Mouse (Mus musculus): ENCODE data around the gene Efcab5. TPM values are rescaled to one million over a fixed set of nuclear protein-coding genes. Genes with fewer than 3 reads are reported as not detected.
"Not testable (repeated sequence)": the region's sequence is repeated elsewhere in the genome, so short reads cannot be mapped to it uniquely, and the experiment has no call there.

Efcab5 gene
- polyA plus RNA-seq, 1 experiment from 2014 or later: 0.21 TPM

DNA sequence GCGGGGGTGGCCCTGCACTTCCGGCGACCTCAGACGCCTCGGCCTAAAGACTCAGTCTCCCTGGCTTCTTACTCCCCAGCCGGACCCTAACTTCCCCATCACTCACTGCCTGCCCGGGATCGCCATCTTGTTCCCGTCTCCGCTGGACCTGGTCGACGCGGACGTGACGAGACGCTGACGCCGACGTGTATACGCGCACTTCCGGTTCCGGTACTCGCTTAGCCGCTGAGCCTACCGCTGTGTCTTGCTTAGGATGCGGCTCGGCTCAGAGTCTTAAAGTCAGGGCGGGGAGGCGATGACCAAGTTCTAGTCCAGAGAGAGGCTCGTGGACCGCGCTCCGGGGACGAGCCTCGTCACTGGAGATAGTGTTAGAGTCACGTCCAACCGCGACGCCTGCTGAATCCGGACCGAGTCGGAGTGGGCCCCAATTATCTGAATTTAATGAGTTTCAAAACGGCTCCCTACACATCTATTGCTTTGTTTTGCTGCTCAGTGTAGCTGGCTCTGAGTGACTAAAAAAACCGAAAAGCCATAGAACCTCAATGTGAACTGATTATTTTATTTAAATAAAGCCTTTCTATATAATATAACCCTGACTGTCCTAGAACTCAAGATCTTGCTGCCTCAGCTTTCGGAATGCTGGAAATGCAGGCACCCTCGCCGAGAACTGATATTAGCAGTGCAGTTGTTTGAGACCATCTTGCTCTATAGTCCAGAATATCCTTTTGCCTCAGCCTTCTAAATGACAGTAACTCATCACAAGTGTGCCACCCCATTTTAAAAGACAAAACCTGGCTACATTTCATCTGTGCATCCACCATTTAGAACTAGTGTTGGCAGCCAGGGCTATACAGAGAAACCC lies 110.3 kb downstream of the Efcab5 start, which contains the start of gene Nsrp1:
Gene Nsrp1 (minus strand): TSS at position 163 of the 862 bp plus-strand sequence.
- ATAC-seq (ENCODE audit: insufficient read depth, low FRiP score, low TSS enrichment) (peak; percentile 97), DNase-seq (ENCODE audit: low spot score) (peak; percentile 94)
- Histone ChIP-seq H3K4me2 (ENCODE audit: low read depth) (peak within 1 kb of the TSS; percentile 47), H3K4me1 (ENCODE audit: control insufficient read depth, insufficient read depth, low read length) (peaks cover 3% of the 10 kb centered on the region; the same call in 1 of the 2 replicates), H3K27ac (ENCODE audit: low read depth, low read length) (peak within 1 kb of the TSS; percentile 72), H3K4me3 (ENCODE audit: low read depth, low read length) (peak within 1 kb of the TSS; percentile 68), H3K9ac (ENCODE audit: low read length) (peak within 1 kb of the TSS; percentile 70), H3K27me3 (ENCODE audit: control insufficient read depth, insufficient read depth, low read length) (no peaks in the 10 kb centered on the region), H3K36me3 (ENCODE audit: control insufficient read depth, insufficient read depth, low read length) (no peaks in the 10 kb centered on the region), H3K9me3 (ENCODE audit: control insufficient read depth, low read length) (no peaks in the 10 kb centered on the region)
- WGBS: 4% methylated on average over 48 of the region's 48 CpGs

DNA sequence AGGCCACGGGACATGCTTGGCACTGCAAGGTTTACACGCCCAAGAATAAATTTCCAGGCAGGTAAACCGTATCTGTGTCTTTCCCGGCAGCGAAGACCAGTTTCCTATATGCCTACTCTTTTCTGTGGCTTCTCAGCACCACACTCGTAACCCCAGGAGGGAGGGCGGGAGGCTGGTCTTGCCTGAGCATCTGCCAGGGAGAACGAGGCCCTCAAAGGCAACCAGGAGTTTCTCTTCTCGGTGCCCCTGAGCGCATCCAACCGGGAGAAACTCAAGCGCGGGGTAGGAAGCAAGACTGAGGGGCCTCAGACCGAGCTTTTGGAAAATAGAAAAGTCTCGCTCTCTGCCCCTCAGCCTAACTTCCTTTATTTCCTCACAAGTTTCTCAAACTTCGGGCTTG lies 111.0 kb downstream of the Efcab5 start:
- Histone ChIP-seq H3K9me3 (ENCODE audit: control insufficient read depth, low read length) (no peaks in the 10 kb centered on the region), H3K27ac (ENCODE audit: low read depth, low read length) (peak overlapping the region; percentile 72; the same call in 1 of the 2 replicates), H3K27me3 (ENCODE audit: control insufficient read depth, insufficient read depth, low read length) (no peaks in the 10 kb centered on the region), H3K36me3 (ENCODE audit: control insufficient read depth, insufficient read depth, low read length) (no peaks in the 10 kb centered on the region), H3K4me2 (ENCODE audit: low read depth) (peak overlapping the region; percentile 47), H3K4me1 (ENCODE audit: control insufficient read depth, insufficient read depth, low read length) (peaks cover 3% of the 10 kb centered on the region; the same call in 1 of the 2 replicates), H3K9ac (ENCODE audit: low read length) (peak overlapping the region; percentile 70), H3K4me3 (ENCODE audit: low read depth, low read length) (peak overlapping the region; percentile 68)
- whole genome bisulfite sequencing: 5% methylated on average over 16 of the region's 16 CpGs
- no peak for ATAC-seq (ENCODE audit: insufficient read depth, low FRiP score, low TSS enrichment)
- DNase-seq (ENCODE audit: low spot score): no peak

DNA sequence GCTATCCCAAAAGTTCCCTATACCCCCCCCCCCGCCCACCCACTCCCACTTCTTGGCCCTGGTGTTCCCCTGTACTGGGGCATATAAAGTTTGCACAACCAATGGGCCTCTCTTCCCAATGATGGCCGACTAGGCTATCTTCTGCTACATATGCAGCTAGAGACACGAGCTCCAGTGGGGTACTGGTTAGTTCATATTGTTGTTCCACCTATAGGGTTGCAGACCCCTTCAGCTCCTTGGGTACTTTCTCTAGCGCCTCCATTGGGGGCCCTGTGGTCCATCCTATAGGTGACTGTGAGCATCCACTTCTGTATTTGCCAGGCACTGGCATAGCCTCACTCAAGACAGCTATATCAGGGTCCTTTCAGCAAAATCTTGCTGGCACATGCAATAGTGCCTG lies 111.4 kb downstream of the Efcab5 start:
- not testable (repeated sequence) for H3K27ac ChIP-seq (ENCODE audit: low read depth, low read length); H3K27me3 ChIP-seq (ENCODE audit: control insufficient read depth, insufficient read depth, low read length); H3K36me3 ChIP-seq (ENCODE audit: control insufficient read depth, insufficient read depth, low read length); H3K9me3 ChIP-seq (ENCODE audit: control insufficient read depth, low read length); ATAC-seq (ENCODE audit: insufficient read depth, low FRiP score, low TSS enrichment); H3K4me1 ChIP-seq (ENCODE audit: control insufficient read depth, insufficient read depth, low read length); DNase-seq (ENCODE audit: low spot score)
- peak overlapping the region; percentile 70 for H3K9ac ChIP-seq (ENCODE audit: low read length)
- peak overlapping the region; percentile 68 for H3K4me3 ChIP-seq (ENCODE audit: low read depth, low read length)
- H3K4me2 ChIP-seq (ENCODE audit: low read depth): peak overlapping the region; percentile 47
- WGBS: 62% methylated on average over 4 of the region's 4 CpGs

DNA sequence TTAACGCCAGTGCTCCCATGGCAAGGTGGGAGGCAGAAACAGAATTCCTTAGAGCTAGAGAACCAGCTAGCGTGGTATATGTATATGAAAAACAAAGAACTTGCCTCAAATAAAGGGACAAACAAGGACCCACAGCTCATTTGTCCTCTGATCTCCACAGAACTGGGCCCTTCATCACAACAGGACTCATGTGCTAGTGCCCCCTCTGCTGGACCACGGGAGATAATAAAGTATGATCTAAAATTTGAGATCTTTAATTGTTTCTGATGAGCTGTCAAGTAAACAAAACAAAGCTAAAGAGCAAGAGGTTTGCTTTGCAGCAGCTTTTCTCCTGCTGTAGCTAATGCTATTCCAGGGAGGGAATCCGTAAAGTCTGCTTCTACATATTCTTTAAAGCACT lies 118.0 kb downstream of the Efcab5 start:
- no peaks in the 10 kb centered on the region for H3K36me3 ChIP-seq (ENCODE audit: control insufficient read depth, insufficient read depth, low read length)

DNA sequence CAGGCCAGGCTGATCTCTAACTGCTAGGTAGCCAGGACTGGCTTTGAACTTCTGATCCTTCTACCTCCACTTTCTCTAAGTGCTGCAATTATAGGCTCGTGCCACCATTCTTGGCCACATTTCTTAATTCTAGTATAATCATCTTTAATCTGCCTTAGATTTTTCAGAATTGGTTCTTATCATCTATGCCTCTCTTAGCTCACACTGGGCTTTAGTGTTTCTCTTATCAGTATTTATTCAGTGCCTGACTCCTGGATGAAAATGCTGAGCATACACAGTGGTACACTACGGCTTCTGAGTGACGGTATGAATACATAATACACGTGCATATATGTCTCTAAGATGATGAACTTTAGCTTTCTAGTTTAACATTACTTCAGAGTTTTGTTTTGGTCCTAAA lies 119.9 kb downstream of the Efcab5 start:
- Histone ChIP-seq H3K27ac (ENCODE audit: low read depth, low read length) (no peak overlapping the region), H3K4me2 (ENCODE audit: low read depth) (no peak overlapping the region), H3K9ac (ENCODE audit: low read length) (no peak overlapping the region), H3K9me3 (ENCODE audit: control insufficient read depth, low read length) (no peaks in the 10 kb centered on the region), H3K27me3 (ENCODE audit: control insufficient read depth, insufficient read depth, low read length) (no peaks in the 10 kb centered on the region), H3K4me1 (ENCODE audit: control insufficient read depth, insufficient read depth, low read length) (no peaks in the 10 kb centered on the region), H3K36me3 (ENCODE audit: control insufficient read depth, insufficient read depth, low read length) (no peaks in the 10 kb centered on the region), H3K4me3 (ENCODE audit: low read depth, low read length) (no peak overlapping the region)
- DNase-seq (ENCODE audit: low spot score): no peak
- 96% methylated on average over 4 of the region's 4 CpGs for WGBS
- no peak for ATAC-seq (ENCODE audit: insufficient read depth, low FRiP score, low TSS enrichment)

More for the DNA sequence above, 118.0 kb downstream of the Efcab5 start:
- H3K9ac ChIP-seq (ENCODE audit: low read length): no peak overlapping the region
- H3K4me1 ChIP-seq (ENCODE audit: control insufficient read depth, insufficient read depth, low read length): no peaks in the 10 kb centered on the region
- H3K4me2 ChIP-seq (ENCODE audit: low read depth): no peak overlapping the region
- no peak overlapping the region for H3K4me3 ChIP-seq (ENCODE audit: low read depth, low read length)
- ATAC-seq (ENCODE audit: insufficient read depth, low FRiP score, low TSS enrichment): no peak
- no peaks in the 10 kb centered on the region for H3K27me3 ChIP-seq (ENCODE audit: control insufficient read depth, insufficient read depth, low read length)
- no peak for DNase-seq (ENCODE audit: low spot score)
- WGBS: 87% methylated on average over 4 of the region's 4 CpGs
- H3K9me3 ChIP-seq (ENCODE audit: control insufficient read depth, low read length): no peaks in the 10 kb centered on the region
- H3K27ac ChIP-seq (ENCODE audit: low read depth, low read length): no peak overlapping the region

DNA sequence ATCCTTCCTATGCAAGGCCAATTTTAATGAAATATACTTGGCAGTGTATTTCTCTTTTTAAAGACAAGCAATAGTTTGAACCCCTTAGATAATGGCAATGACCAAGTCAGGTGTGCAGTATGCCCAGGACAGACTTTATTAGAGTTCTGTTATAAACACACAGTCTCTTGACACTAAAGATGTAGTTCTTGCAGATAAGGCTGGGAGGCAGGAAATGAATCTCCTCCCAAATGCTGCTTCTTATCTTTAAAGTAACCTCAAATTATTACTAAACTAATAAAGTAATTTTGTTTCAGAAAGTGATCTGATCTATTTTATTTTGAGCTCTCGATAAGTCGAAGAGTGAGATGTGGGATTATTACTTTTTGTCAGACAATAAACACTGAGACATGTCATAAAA lies 125.4 kb downstream of the Efcab5 start:
- Histone ChIP-seq H3K4me2 (ENCODE audit: low read depth) (no peak overlapping the region), H3K27me3 (ENCODE audit: control insufficient read depth, insufficient read depth, low read length) (no peaks in the 10 kb centered on the region), H3K9ac (ENCODE audit: low read length) (no peak overlapping the region), H3K36me3 (ENCODE audit: control insufficient read depth, insufficient read depth, low read length) (no peaks in the 10 kb centered on the region), H3K4me3 (ENCODE audit: low read depth, low read length) (no peak overlapping the region), H3K9me3 (ENCODE audit: control insufficient read depth, low read length) (no peaks in the 10 kb centered on the region), H3K4me1 (ENCODE audit: control insufficient read depth, insufficient read depth, low read length) (no peaks in the 10 kb centered on the region), H3K27ac (ENCODE audit: low read depth, low read length) (no peak overlapping the region)
- DNase-seq (ENCODE audit: low spot score) (no peak), ATAC-seq (ENCODE audit: insufficient read depth, low FRiP score, low TSS enrichment) (no peak)
- 94% methylated on average over 2 of the region's 2 CpGs for WGBS

DNA sequence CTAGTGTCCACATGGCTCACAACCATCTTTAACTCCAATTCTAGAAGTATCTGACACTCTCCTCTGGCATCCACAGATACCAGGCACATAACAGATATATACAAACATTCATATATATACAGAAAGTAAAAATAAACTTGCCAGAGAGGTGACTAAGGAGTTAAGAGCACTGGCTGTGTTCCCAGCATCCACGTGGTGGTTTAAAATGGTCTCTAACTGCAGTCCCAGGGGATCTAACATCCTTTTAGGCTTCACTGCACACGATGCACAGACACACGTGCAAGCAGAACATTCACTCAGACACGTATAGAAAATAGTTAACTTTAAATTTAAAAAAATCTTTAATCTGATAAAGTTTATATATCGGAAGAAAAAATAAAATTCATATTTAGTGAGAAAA lies 126.8 kb downstream of the Efcab5 start:
- ATAC-seq (ENCODE audit: insufficient read depth, low FRiP score, low TSS enrichment): no peak
- Histone ChIP-seq H3K27ac (ENCODE audit: low read depth, low read length) (no peak overlapping the region), H3K9me3 (ENCODE audit: control insufficient read depth, low read length) (no peaks in the 10 kb centered on the region), H3K27me3 (ENCODE audit: control insufficient read depth, insufficient read depth, low read length) (no peaks in the 10 kb centered on the region), H3K4me1 (ENCODE audit: control insufficient read depth, insufficient read depth, low read length) (no peaks in the 10 kb centered on the region), H3K9ac (ENCODE audit: low read length) (no peak overlapping the region), H3K36me3 (ENCODE audit: control insufficient read depth, insufficient read depth, low read length) (no peaks in the 10 kb centered on the region), H3K4me2 (ENCODE audit: low read depth) (no peak overlapping the region), H3K4me3 (ENCODE audit: low read depth, low read length) (no peak overlapping the region)
- no peak for DNase-seq (ENCODE audit: low spot score)
- WGBS: 71% methylated on average over 5 of the region's 5 CpGs

DNA sequence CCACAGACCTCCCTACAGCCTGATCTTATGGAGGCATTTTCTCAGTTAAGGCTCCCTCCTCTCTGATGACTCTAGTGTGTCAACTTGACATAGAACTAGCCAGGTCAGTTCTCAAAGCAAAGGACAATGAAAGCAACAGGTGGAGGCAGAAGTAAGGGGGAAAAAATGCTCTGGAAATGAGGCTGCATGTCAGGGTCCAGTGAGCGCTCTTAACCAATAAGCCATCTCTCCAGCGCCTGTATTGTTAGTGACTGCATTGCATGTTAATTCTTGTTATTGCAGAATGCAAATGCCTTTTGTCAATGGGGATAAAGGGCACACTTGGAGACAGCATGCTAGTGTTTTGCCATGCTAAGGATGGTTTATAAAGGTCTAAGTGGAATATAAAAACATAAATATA lies 146.0 kb downstream of the Efcab5 start:
- DNase-seq (ENCODE audit: low spot score): no peak
- Histone ChIP-seq H3K36me3 (ENCODE audit: control insufficient read depth, insufficient read depth, low read length) (peaks cover 12% of the 10 kb centered on the region), H3K9ac (ENCODE audit: low read length) (no peak overlapping the region), H3K27me3 (ENCODE audit: control insufficient read depth, insufficient read depth, low read length) (no peaks in the 10 kb centered on the region), H3K9me3 (ENCODE audit: control insufficient read depth, low read length) (no peaks in the 10 kb centered on the region), H3K27ac (ENCODE audit: low read depth, low read length) (no peak overlapping the region), H3K4me2 (ENCODE audit: low read depth) (no peak overlapping the region), H3K4me1 (ENCODE audit: control insufficient read depth, insufficient read depth, low read length) (no peaks in the 10 kb centered on the region), H3K4me3 (ENCODE audit: low read depth, low read length) (no peak overlapping the region)
- WGBS: 79% methylated on average over 2 of the region's 2 CpGs
- ATAC-seq (ENCODE audit: insufficient read depth, low FRiP score, low TSS enrichment): no peak

DNA sequence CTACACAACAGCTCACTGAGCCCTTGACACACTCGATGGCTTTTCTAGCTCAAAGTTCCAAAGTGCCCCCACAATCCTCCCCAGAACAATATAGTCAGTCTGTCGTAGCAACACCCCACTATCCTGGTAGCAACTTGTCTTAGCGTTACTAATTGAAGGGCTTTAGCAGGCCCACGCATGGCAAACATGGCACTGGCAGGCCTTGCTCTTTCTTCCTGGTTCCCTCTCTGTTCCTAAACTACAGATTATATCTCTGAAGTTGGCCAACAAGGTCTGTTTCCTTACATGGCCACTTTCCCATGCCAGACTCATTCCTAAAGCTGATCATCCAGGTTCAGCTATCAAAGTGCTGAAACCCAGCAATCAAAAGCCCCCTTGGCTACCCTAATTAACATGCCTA lies 146.9 kb downstream of the Efcab5 start:
- Histone ChIP-seq H3K4me2 (ENCODE audit: low read depth) (no peak overlapping the region), H3K27ac (ENCODE audit: low read depth, low read length) (no peak overlapping the region), H3K9ac (ENCODE audit: low read length) (no peak overlapping the region), H3K9me3 (ENCODE audit: control insufficient read depth, low read length) (no peaks in the 10 kb centered on the region), H3K27me3 (ENCODE audit: control insufficient read depth, insufficient read depth, low read length) (no peaks in the 10 kb centered on the region), H3K4me1 (ENCODE audit: control insufficient read depth, insufficient read depth, low read length) (no peaks in the 10 kb centered on the region), H3K4me3 (ENCODE audit: low read depth, low read length) (no peak overlapping the region), H3K36me3 (ENCODE audit: control insufficient read depth, insufficient read depth, low read length) (peaks cover 10% of the 10 kb centered on the region)
- 83% methylated on average over 4 of the region's 4 CpGs for WGBS
- DNase-seq (ENCODE audit: low spot score): no peak
- ATAC-seq (ENCODE audit: insufficient read depth, low FRiP score, low TSS enrichment): no peak

Data from neural tube, embryonic 11.5 days (tissue).